Mouse (Mus musculus) layer of hippocampus, adult 2 months (tissue): ENCODE measurements at regions not wholly inside any gene's neighbourhood (a gene's known extent, or its start where the extent isn't known, plus 50 kb on each side); places are given as distances from the start of the nearest gene placed in this dataset.

Source experiments
- DNase-seq, 2 experiments: peaks; one replicate each; pipeline ENCODE4 v3.0.0; 2022; ENCODE audit warnings: low spot score in 2 of 2
- H3K27ac ChIP-seq: fragments of 200-600 bp; 2 replicates; pipeline ENCODE4 v1.8.1; 2022
- H3K4me3 ChIP-seq: fragments of 200-600 bp; 2 replicates; pipeline ENCODE4 v1.8.1; 2022; ENCODE audit warnings: mild to moderate bottlenecking
- CTCF ChIP-seq: fragments of 200-600 bp; conservative IDR thresholded peaks from 2 replicates; pipeline ENCODE4 v1.8.1; 2022; ENCODE audit warnings: antibody characterized with exemption, mild to moderate bottlenecking, moderate library complexity

GRCm38 (mm10) chr8:44656031-44656430 lies 279.2 kb upstream of the Fat1 start:
- no peak for TF ChIP-seq CTCF
- no peak for DNase-seq
- Histone ChIP-seq H3K27ac (no peak overlapping the region), H3K4me3 (no peak overlapping the region)

DNA sequence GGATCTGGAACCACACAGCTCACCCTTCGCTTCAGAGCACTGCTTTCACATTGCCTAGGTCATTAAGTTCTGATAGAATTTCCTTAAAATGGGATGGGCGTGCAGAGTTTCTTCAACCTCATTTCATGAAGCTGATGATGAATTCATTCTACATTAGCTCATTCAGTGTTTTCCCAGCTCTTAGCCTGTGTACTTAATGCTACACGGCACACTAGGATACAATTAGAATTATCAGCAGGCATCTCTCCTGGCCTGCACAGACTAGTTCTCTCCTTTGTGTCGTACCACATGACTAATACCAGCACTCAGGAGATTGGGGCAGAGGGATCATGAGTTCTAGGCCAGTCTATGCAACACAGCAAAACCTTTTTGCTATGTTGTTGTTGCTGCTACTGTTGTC lies 278.8 kb upstream of the Fat1 start:
- Histone ChIP-seq H3K4me3 (no peak overlapping the region), H3K27ac (no peak overlapping the region)
- DNase-seq: no peak
- TF ChIP-seq CTCF: no peak

GRCm38 (mm10) chr8:44661696-44662095 lies 273.6 kb upstream of the Fat1 start:
- no peak overlapping the region for H3K4me3 ChIP-seq
- H3K27ac ChIP-seq: no peak overlapping the region
- no peak for TF ChIP-seq CTCF
- DNase-seq: no peak

DNA sequence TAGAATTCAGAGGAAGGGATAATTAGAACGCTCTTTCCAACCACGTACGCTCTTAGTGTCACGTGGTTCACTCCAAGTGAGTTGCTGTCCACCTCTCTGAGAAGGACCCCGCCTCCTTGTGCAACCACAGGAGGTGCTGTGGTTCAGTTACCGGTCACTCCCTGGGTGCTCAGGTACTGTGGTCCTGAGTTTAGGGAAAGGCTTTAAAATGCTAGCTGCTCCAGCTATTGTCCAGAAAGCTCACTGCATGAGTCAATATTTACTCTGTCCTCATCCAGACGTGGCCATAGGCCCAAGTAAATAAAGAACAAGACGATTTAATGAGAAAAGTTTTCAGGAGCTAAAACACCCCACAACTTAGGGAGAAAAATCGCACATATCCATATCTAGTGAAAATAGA lies 248.1 kb upstream of the Fat1 start:
- DNase-seq: no peak
- H3K4me3 ChIP-seq: no peak overlapping the region
- no peak for TF ChIP-seq CTCF

GRCm38 (mm10) chr8:44689837-44690592 lies 245.2 kb upstream of the Fat1 start:
- no peak for TF ChIP-seq CTCF
- no peak for DNase-seq
- H3K27ac ChIP-seq: no peak overlapping the region

More for the DNA sequence above, 248.1 kb upstream of the Fat1 start:
- no peak overlapping the region for H3K27ac ChIP-seq

DNA sequence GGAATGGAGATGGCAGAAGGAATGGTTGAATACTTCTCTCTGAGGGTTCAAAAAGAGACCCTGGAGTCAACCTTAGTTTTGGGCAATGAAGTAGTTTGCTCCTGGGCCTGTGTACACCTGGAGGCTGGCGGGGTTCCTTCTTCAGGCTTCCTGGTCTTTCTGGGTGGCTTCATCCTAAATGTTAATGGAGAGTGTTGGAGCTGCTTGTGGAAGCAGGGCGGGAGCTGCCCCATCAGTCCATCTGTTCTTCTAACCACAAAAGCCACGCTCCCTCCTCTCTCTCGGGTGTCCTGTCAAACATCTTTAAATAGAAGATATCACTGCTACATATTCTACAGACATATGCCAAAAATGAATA lies 244.7 kb upstream of the Fat1 start:
- H3K27ac ChIP-seq: no peak overlapping the region
- no peak for TF ChIP-seq CTCF
- DNase-seq: no peak
- H3K4me3 ChIP-seq: no peak overlapping the region

More at GRCm38 (mm10) chr8:44689837-44690592, 245.2 kb upstream of the Fat1 start:
- H3K4me3 ChIP-seq: no peak overlapping the region

DNA sequence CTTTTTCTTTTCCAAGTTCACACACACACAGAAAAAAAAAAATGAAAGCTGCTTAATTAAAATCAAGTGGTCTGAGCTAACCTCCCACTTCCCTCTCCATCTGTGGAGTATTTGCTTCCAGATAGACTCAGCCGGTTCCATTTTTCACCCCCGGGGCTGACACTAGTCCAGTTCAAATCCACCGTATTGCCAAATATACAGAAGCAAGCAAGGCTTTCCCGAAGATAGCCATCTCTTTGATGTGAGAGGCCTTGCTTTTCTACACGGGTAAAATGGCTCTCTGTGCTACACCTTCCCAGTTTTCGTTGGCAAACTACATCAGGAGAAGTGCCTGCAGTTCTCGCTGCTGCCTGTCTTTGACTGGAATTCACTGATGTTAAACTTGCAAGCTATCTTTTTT lies 244.1 kb upstream of the Fat1 start:
- TF ChIP-seq CTCF: no peak
- Histone ChIP-seq H3K4me3 (no peak overlapping the region), H3K27ac (no peak overlapping the region)
- DNase-seq: no peak

GRCm38 (mm10) chr8:44692036-44692688 lies 243.1 kb upstream of the Fat1 start:
- Histone ChIP-seq H3K27ac (no peak overlapping the region), H3K4me3 (no peak overlapping the region)
- no peak for TF ChIP-seq CTCF
- no peak for DNase-seq

GRCm38 (mm10) chr8:44694861-44695260 lies 240.4 kb upstream of the Fat1 start:
- TF ChIP-seq CTCF: no peak
- no peak overlapping the region for H3K4me3 ChIP-seq
- no peak overlapping the region for H3K27ac ChIP-seq
- DNase-seq: no peak

DNA sequence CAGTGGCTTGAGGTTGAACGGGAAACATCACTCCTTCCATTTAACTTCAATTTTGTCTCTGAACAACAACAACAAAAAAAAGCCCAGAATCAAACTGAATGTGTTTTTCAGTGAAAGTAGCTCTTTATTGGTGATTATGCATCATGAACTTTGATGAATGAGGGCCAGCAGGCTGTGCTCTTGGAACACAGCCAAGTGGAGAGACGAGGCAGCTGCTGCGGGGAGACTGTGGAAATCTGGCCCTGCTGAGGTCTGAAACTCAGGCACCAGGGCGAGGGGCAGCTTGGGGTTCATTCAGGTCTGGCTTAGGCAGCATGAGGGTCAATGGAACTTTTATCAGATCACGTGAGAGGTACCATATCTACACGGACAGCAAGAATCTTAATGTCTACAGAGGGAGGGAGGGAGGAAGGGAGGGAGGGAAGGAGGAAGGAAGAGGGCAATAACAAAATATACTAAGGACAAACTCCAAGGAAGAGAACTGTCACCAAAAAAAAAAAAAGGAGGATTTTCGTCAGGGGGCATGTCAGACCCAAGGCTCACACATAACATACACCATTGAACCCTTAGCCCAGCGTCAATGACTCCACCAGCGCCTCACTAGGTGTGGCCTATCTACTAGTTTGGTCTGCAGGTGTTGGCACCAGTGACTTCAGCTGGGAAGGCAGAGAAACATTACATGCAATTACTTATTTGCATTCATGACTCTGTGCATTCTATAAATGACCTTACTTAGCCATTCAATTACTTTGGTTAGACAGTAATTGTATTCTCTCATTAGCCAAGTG lies 239.0 kb upstream of the Fat1 start:
- no peak overlapping the region for H3K4me3 ChIP-seq
- no peak for DNase-seq
- TF ChIP-seq CTCF: no peak
- H3K27ac ChIP-seq: no peak overlapping the region

- no peak overlapping the region for H3K4me3 ChIP-seq
- DNase-seq: no peak
- TF ChIP-seq CTCF: no peak
- no peak overlapping the region for H3K27ac ChIP-seq
Observed at GRCm38 (mm10) chr8:44699384-44700105, 235.7 kb upstream of the Fat1 start.

- TF ChIP-seq CTCF: no peak
- no peak overlapping the region for H3K27ac ChIP-seq
- H3K4me3 ChIP-seq: no peak overlapping the region
- DNase-seq: no peak
Observed at GRCm38 (mm10) chr8:44704595-44705265, 230.5 kb upstream of the Fat1 start.
